Mouse (Mus musculus): Measurements from ENCODE around the gene Zfp592. TPM values are rescaled to one million over a fixed set of nuclear protein-coding genes. Genes with fewer than 3 reads are reported as not detected.
A peak's percentile ranks its signal among the peaks of the same experiment; 100 is the strongest.

The Zfp592 gene
- polyA plus RNA-seq, 1 experiment from 2014 or later: 9.0 TPM

DNA sequence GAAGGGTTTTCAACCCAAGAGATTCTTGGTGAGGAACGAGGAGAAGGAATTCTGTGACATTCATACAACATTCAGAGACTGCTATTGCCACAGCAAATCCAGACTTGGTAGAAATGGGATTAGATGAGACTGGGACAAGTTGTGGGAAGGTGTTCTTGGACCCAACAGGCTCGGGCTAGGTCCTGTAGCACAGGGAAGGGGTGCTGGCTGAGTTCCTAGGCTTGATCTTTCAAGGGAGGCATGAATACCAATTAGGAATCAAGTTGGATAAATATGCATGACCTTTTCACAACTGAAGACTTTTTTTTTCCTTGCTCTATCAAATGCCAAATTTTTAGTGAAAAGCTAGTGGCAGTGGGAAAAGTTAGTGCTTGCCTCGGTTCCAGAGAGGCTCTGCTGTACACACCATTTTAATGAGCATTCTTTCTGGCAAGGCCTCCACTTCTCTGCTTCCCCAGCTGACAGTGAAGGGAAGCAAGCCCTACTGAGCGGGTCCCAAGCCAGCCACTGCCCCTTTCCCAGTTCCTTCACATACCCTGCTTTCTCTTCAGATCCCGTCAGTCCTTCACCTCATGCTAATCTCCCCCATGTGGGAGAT is 49.6 kb downstream of the Zfp592 start:
- H3K36me3 ChIP-seq (ENCODE audit: control insufficient read depth, insufficient read depth, low read length): peaks cover 34% of the 10 kb centered on the region
- H3K4me2 ChIP-seq (ENCODE audit: low read length): no peak overlapping the region
- ATAC-seq: peak; percentile 86
- H3K4me3 ChIP-seq (ENCODE audit: low read length): no peak overlapping the region
- H3K27ac ChIP-seq (ENCODE audit: low read depth, low read length): 0 out of 2 replicates have a peak overlapping the region, but pooled peaks have one; percentile 9
- H3K27me3 ChIP-seq (replicated peaks; ENCODE audit: control insufficient read depth, insufficient read depth, low read length): no peaks in the 10 kb centered on the region
- H3K4me1 ChIP-seq (ENCODE audit: control insufficient read depth, insufficient read depth, low read depth, low read length): no peaks in the 10 kb centered on the region
- H3K9me3 ChIP-seq (ENCODE audit: control insufficient read depth, low read length): no peaks in the 10 kb centered on the region
- 71% methylated on average over 5 of the region's 5 CpGs for WGBS
- no peak overlapping the region for H3K9ac ChIP-seq (ENCODE audit: low read depth, low read length)

DNA sequence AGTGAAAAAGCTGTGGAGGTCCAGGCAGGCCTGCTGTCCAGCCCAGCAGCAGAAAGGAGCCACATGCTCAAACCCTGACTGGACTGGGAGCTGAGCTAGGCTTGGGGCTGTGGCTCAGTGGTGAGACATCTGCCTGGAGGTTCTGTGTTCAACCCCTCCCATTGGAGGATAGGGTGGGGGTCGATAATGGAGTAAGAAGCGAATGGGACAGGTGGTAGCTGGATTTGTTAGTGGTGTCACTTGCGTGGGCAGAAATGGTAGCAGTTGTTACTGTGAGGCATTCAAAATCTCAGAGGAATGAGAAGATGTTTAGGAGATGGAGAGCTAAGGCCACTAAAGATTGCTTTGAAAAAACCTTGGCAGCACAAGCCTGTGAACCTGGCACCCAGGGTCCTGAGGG is 54.4 kb downstream of the Zfp592 start:
- no peaks in the 10 kb centered on the region for H3K9me3 ChIP-seq (ENCODE audit: control insufficient read depth, low read length)
- no peak overlapping the region for H3K27ac ChIP-seq (ENCODE audit: low read depth, low read length)
- no peak overlapping the region for H3K4me2 ChIP-seq (ENCODE audit: low read length)
- no peaks in the 10 kb centered on the region for H3K36me3 ChIP-seq (ENCODE audit: control insufficient read depth, insufficient read depth, low read length)
- H3K27me3 ChIP-seq (replicated peaks; ENCODE audit: control insufficient read depth, insufficient read depth, low read length): no peaks in the 10 kb centered on the region
- H3K4me1 ChIP-seq (ENCODE audit: control insufficient read depth, insufficient read depth, low read depth, low read length): no peaks in the 10 kb centered on the region
- no peak for ATAC-seq
- H3K4me3 ChIP-seq (ENCODE audit: low read length): no peak overlapping the region
- H3K9ac ChIP-seq (ENCODE audit: low read depth, low read length): no peak overlapping the region
- WGBS: 94% methylated on average over 3 of the region's 3 CpGs

DNA sequence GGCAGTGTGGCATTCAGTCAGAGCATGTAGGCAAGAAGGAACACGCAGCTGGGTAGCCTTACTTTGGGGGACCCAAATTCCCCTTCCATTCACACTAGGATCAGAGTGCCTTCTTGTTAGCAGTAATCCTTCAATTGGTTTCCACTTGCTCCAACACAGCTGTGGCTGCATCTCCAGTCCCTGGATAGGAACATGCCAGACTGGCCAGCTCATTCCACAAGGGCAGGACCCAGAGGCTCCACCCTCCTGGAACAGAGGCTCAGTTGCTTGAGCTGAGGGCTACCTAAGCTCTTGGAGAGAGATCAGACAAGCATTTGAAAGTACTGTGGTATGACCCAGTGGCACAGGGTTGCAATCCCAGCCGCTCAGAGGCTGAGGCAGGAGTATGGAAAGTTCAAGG is 55.0 kb downstream of the Zfp592 start:
- Histone ChIP-seq H3K4me2 (ENCODE audit: low read length) (no peak overlapping the region), H3K9me3 (ENCODE audit: control insufficient read depth, low read length) (no peaks in the 10 kb centered on the region), H3K36me3 (ENCODE audit: control insufficient read depth, insufficient read depth, low read length) (no peaks in the 10 kb centered on the region), H3K9ac (ENCODE audit: low read depth, low read length) (no peak overlapping the region), H3K4me1 (ENCODE audit: control insufficient read depth, insufficient read depth, low read depth, low read length) (no peaks in the 10 kb centered on the region), H3K27ac (ENCODE audit: low read depth, low read length) (no peak overlapping the region), H3K27me3 (replicated peaks; ENCODE audit: control insufficient read depth, insufficient read depth, low read length) (no peaks in the 10 kb centered on the region), H3K4me3 (ENCODE audit: low read length) (no peak overlapping the region)
- no peak for ATAC-seq
- WGBS: 91% methylated on average over 2 of the region's 2 CpGs

DNA sequence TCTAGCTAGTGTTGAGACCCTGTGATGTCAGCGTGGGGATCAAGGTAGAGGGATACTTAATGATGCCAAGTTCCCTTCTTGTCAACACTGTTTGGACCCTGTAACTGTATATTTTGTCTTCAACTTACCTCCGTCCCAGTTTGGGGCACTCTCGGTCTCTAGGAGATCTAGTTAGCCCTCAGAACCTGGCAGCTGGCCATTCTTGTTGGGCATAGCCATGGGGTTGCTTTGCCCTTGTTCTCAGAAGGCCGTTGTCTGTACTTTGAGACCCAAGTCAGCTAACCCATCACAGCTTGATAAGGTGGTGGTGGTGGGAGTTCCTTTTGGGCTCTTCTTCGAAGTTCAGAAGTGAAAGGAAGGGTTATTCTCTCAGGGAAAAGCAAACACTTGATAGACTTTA is 56.5 kb downstream of the Zfp592 start:
- WGBS: 75% methylated on average over 5 of the region's 5 CpGs
- no peak for ATAC-seq

DNA sequence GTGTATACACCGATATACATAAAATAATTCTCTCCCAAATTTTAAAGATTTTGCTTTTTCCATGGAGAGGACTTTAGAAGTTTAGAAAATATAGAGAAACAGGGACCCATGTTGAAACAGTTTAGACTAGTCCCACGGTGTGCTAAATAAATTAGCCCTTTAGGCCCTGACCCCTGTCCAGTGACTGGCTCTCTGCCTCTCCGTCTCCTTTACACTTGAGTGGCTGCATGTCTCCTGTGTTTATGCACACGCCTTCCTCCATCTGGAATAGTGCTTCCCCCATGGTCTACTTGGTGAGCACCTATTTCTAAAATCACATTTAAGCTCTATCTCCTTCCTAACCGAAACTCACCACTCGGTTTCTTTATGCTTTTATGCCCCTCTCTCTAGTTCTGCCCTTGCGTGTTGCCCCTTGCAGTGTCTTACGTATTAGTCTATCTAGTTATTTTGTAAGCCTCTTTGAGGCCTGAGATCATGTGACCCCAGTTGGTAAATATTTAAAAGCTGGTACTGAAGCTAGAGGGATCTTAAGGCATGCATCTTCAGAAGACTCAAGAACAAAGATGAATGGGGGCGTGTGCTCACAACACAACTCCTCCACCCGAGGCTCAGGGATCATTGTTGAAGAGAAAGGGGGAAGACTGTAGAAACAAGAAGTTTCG is 62.4 kb downstream of the Zfp592 start:
- Histone ChIP-seq H3K27ac (ENCODE audit: low read depth, low read length) (no peak overlapping the region), H3K27me3 (replicated peaks; ENCODE audit: control insufficient read depth, insufficient read depth, low read length) (no peaks in the 10 kb centered on the region), H3K4me3 (ENCODE audit: low read length) (no peak overlapping the region), H3K36me3 (ENCODE audit: control insufficient read depth, insufficient read depth, low read length) (no peaks in the 10 kb centered on the region), H3K9ac (ENCODE audit: low read depth, low read length) (no peak overlapping the region), H3K4me2 (ENCODE audit: low read length) (no peak overlapping the region), H3K9me3 (ENCODE audit: control insufficient read depth, low read length) (no peaks in the 10 kb centered on the region), H3K4me1 (ENCODE audit: control insufficient read depth, insufficient read depth, low read depth, low read length) (no peaks in the 10 kb centered on the region)
- 81% methylated on average over 11 of the region's 11 CpGs for WGBS
- ATAC-seq: no peak

More for the DNA sequence above, 56.5 kb downstream of the Zfp592 start:
- H3K36me3 ChIP-seq (ENCODE audit: control insufficient read depth, insufficient read depth, low read length): no peaks in the 10 kb centered on the region
- no peak overlapping the region for H3K9ac ChIP-seq (ENCODE audit: low read depth, low read length)
- no peak overlapping the region for H3K4me2 ChIP-seq (ENCODE audit: low read length)
- no peak overlapping the region for H3K27ac ChIP-seq (ENCODE audit: low read depth, low read length)
- H3K4me3 ChIP-seq (ENCODE audit: low read length): no peak overlapping the region
- H3K4me1 ChIP-seq (ENCODE audit: control insufficient read depth, insufficient read depth, low read depth, low read length): no peaks in the 10 kb centered on the region
- no peaks in the 10 kb centered on the region for H3K9me3 ChIP-seq (ENCODE audit: control insufficient read depth, low read length)
- no peaks in the 10 kb centered on the region for H3K27me3 ChIP-seq (replicated peaks; ENCODE audit: control insufficient read depth, insufficient read depth, low read length)

DNA sequence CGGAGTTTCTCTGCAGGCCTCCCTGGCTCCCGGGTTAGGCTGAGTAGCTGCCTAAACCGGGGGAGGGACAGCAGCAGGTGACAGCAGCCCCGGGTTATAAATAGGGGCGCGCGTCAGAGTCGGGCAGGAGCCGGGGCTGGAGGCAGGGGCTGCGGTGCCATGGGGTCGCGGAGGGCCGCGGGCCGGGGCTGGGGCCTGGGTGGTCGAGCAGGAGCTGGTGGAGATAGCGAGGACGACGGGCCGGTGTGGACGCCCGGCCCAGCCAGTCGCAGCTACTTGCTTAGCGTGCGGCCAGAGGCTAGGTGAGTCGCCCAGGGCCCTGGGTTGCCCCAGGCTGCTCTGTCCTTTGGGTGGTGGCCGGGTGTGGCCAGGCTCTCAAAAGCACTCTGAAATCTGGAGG is 64.0 kb downstream of the Zfp592 start, which contains the start of gene Alpk3:
TSS of gene Alpk3 (plus strand) at position 130 of the 400 bp plus-strand sequence.
- Histone ChIP-seq H3K36me3 (ENCODE audit: control insufficient read depth, insufficient read depth, low read length) (no peaks in the 10 kb centered on the region), H3K27me3 (replicated peaks; ENCODE audit: control insufficient read depth, insufficient read depth, low read length) (no peaks in the 10 kb centered on the region), H3K4me3 (ENCODE audit: low read length) (no peak within 1 kb of the TSS), H3K4me1 (ENCODE audit: control insufficient read depth, insufficient read depth, low read depth, low read length) (no peaks in the 10 kb centered on the region), H3K27ac (ENCODE audit: low read depth, low read length) (no peak within 1 kb of the TSS), H3K4me2 (ENCODE audit: low read length) (no peak within 1 kb of the TSS), H3K9ac (ENCODE audit: low read depth, low read length) (no peak within 1 kb of the TSS), H3K9me3 (ENCODE audit: control insufficient read depth, low read length) (no peaks in the 10 kb centered on the region)
- WGBS: 50% methylated on average over 27 of the region's 27 CpGs
- no peak for ATAC-seq

DNA sequence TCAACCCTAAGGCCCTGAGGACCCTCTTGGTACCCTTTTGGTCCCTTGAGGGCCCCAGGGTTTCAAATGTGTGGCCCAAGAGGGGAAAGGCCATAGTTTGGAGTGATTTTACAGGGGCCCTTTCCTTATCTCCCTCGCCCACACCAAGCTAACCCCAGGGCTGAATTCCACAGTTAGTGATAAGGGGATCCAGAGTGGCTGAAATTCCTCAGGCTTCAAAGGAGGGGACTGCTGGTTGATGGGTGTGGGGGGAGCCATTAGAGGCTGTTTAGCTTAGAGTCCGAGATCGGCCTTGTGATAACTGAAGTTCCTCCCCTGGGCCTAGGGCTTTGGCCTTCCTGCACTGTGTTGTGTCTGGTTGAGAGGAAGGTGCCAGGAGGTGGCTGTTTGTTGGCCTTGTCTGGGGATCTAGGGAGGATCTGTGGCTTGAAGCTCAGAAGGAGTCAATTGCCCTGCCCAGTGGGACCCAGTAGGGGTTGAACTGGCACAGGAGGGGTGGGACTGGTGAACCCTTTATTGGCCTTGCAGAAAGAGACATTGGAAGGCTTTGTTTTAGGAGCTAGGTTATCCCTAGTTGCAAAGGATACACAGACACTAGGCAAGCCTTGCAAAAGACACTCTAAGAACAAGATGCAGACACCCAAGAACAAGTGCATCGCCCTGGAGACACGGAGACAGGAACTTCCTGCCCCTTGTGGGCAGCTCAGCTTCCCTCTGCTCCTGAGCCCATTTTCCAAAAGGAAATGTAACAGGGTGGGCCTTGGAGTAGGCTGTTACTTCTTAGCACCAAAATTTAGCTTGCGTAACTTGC is 64.6 kb downstream of the Zfp592 start:
- Histone ChIP-seq H3K4me2 (ENCODE audit: low read length) (no peak overlapping the region), H3K4me1 (ENCODE audit: control insufficient read depth, insufficient read depth, low read depth, low read length) (no peaks in the 10 kb centered on the region), H3K4me3 (ENCODE audit: low read length) (no peak overlapping the region), H3K9me3 (ENCODE audit: control insufficient read depth, low read length) (no peaks in the 10 kb centered on the region), H3K36me3 (ENCODE audit: control insufficient read depth, insufficient read depth, low read length) (no peaks in the 10 kb centered on the region), H3K27ac (ENCODE audit: low read depth, low read length) (no peak overlapping the region), H3K27me3 (replicated peaks; ENCODE audit: control insufficient read depth, insufficient read depth, low read length) (no peaks in the 10 kb centered on the region), H3K9ac (ENCODE audit: low read depth, low read length) (no peak overlapping the region)
- no peak for ATAC-seq
- 74% methylated on average over 6 of the region's 6 CpGs for WGBS

DNA sequence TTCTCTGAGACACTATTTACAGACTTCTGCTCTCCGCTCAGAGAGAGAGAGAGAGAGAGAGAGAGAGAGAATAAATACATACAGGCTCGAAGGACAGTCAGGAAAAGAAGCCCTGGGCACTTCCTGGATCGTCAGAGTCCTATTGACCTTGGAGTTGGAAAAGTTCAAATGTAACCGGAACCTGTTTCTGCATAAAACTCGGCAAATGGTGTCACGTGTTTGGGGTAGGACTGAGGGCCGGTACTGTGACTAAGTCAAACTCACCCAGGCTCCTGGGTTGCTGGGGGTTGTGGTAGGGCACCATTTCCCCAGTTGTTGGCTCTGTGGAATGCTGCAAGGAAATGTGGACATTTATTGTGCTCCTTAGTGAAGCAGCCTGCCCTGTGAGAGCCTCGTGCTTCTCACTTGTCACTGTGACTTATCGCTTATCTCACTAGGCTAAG is 65.3 kb downstream of the Zfp592 start:
- no peaks in the 10 kb centered on the region for H3K36me3 ChIP-seq (ENCODE audit: control insufficient read depth, insufficient read depth, low read length)
- H3K27me3 ChIP-seq (replicated peaks; ENCODE audit: control insufficient read depth, insufficient read depth, low read length): no peaks in the 10 kb centered on the region
- H3K9ac ChIP-seq (ENCODE audit: low read depth, low read length): no peak overlapping the region
- no peak overlapping the region for H3K4me2 ChIP-seq (ENCODE audit: low read length)
- 72% methylated on average over 9 of the region's 9 CpGs for WGBS
- H3K4me3 ChIP-seq (ENCODE audit: low read length): no peak overlapping the region
- no peak overlapping the region for H3K27ac ChIP-seq (ENCODE audit: low read depth, low read length)
- H3K4me1 ChIP-seq (ENCODE audit: control insufficient read depth, insufficient read depth, low read depth, low read length): no peaks in the 10 kb centered on the region
- no peak for ATAC-seq
- H3K9me3 ChIP-seq (ENCODE audit: control insufficient read depth, low read length): no peaks in the 10 kb centered on the region

DNA sequence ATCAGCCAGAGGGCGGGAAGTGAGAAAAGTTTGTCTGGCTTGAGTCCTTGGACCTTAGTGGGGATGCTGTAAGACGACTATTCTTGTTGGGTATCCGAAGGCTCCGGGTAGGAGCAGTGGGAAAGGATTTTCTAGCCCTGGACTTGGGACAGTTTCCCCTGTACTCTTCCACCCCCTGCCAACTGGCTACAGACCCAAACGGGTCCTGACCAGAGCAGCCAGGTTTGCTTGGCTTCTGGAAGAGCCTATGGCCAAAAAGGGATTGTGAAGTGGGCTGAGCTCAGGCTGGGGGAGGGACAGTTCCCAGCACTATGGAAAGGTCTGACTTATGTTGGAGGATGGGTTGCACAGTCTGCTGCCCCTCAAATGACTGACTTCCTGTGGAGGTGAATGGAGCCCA is 65.9 kb downstream of the Zfp592 start:
- Histone ChIP-seq H3K27ac (ENCODE audit: low read depth, low read length) (no peak overlapping the region), H3K9me3 (ENCODE audit: control insufficient read depth, low read length) (no peaks in the 10 kb centered on the region), H3K36me3 (ENCODE audit: control insufficient read depth, insufficient read depth, low read length) (no peaks in the 10 kb centered on the region), H3K27me3 (replicated peaks; ENCODE audit: control insufficient read depth, insufficient read depth, low read length) (no peaks in the 10 kb centered on the region), H3K4me3 (ENCODE audit: low read length) (no peak overlapping the region), H3K4me1 (ENCODE audit: control insufficient read depth, insufficient read depth, low read depth, low read length) (no peaks in the 10 kb centered on the region), H3K9ac (ENCODE audit: low read depth, low read length) (no peak overlapping the region), H3K4me2 (ENCODE audit: low read length) (no peak overlapping the region)
- ATAC-seq: peak; percentile 71
- 81% methylated on average over 5 of the region's 5 CpGs for WGBS
